Mouse (Mus musculus) liver, embryonic 16.5 days (tissue): Measurements from ENCODE around the gene Cic. TPM values are rescaled to one million over a fixed set of nuclear protein-coding genes. Genes with fewer than 3 reads are reported as not detected.

Experiments
- ATAC-seq: fragments of 200-750 bp; cut with Nextera tagmentation; 2 replicates; pipeline ENCODE4 v1.8.0; 2017; ENCODE audit warnings: low read depth, mild to moderate bottlenecking, moderate number of reproducible peaks, moderate library complexity
- H3K27ac ChIP-seq: fragments of 300-500 bp; sonication (generic); 2 replicates; pipeline ENCODE4 v1.5.1; 2014; ENCODE audit warnings: mild to moderate bottlenecking, low read length
- H3K27me3 ChIP-seq: fragments of 300-500 bp; sonication (generic); 2 replicates; pipeline ENCODE4 v1.6.1; 2014; ENCODE audit warnings: low read depth, low read length, mixed read lengths; ENCODE audit not compliant: control insufficient read depth, insufficient read depth
- H3K36me3 ChIP-seq: fragments of 300-500 bp; sonication (generic); 2 replicates; pipeline ENCODE4 v1.6.1; 2014; ENCODE audit warnings: mild to moderate bottlenecking; ENCODE audit not compliant: control insufficient read depth, insufficient read depth
- H3K4me1 ChIP-seq: fragments of 300-500 bp; sonication (generic); 2 replicates; pipeline ENCODE4 v1.6.1; 2014; ENCODE audit warnings: low read depth, low read length, mixed read lengths; ENCODE audit not compliant: control insufficient read depth
- H3K4me2 ChIP-seq: fragments of 300-500 bp; sonication (generic); 2 replicates; pipeline ENCODE4 v1.6.1; 2014; ENCODE audit warnings: low read depth, low read length, mixed read lengths
- H3K4me3 ChIP-seq: fragments of 300-500 bp; sonication (generic); 2 replicates; pipeline ENCODE4 v1.5.1; 2014; ENCODE audit warnings: low read depth, mild to moderate bottlenecking, low read length
- H3K9ac ChIP-seq: fragments of 300-500 bp; sonication (generic); 2 replicates; pipeline ENCODE4 v1.6.1; 2014; ENCODE audit warnings: low read depth, low read length
- H3K9me3 ChIP-seq: fragments of 300-500 bp; sonication (generic); replicated peaks from 2 replicates; pipeline ENCODE4 v1.6.1; 2016; ENCODE audit warnings: low read length; ENCODE audit not compliant: control insufficient read depth
- WGBS: fragments of 180-500 bp; shearing (Covaris S2); extraction: QIAGEN DNeasy Blood & Tissue Kit; methylation state at CpG from one replicate; pipeline ENCODE4 v1.1.7; 2014; ENCODE audit not compliant: insufficient replicate concordance; 5-methylcytosine and 5-hydroxymethylcytosine counted together
- polyA plus RNA-seq: library from polyadenylated mRNA; unstranded; fragments of >200 nt; fragmentation: Nextera tagmentation; extraction: Ambion mirVana; gene quantifications from 2 replicates; pipeline ENCODE4 v1.2.1, GENCODE M21; 2015

Cic gene
- polyA plus RNA-seq, 1 experiment from 2014 or later, result 9.5 TPM

DNA sequence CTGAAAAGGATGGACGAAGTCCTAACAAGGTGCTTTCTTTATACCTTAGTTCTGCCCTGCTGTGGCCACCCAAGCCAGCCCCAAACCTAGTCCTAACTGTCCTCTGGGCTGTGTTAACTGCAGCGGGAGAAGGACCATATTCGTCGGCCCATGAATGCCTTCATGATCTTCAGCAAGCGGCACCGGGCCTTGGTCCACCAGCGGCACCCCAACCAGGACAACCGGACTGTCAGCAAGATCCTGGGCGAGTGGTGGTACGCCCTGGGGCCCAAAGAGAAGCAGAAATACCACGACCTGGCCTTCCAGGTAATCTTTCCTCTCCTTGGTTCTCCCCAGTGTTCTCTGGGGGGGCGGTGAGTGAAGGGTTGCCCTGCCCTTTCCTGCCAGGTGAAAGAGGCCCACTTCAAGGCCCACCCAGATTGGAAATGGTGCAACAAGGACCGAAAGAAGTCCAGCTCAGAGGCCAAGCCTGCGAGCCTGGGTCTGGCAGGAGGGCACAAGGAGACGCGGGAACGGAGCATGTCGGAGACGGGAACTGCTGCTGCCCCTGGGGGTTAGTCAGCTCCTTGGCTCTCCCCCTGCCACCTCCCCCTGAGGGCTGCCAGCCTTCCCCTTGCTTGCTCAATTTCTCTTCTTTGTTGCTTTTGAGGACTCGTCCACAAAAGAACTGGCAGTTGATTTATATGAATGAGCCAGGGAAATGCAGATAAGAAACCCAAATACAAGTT is 18.2 kb downstream of the Cic start:
- WGBS, result 89% methylated on average over 20 of the region's 20 CpGs
- H3K36me3 ChIP-seq, result peaks cover 56% of the 10 kb centered on the region
- H3K9ac ChIP-seq, result no peak overlapping the region
- no peak overlapping the region for H3K4me2 ChIP-seq
- H3K4me1 ChIP-seq, result peaks cover 28% of the 10 kb centered on the region
- H3K27me3 ChIP-seq, result no peaks in the 10 kb centered on the region
- ATAC-seq, result no peak
- H3K27ac ChIP-seq, result no peak overlapping the region
- H3K4me3 ChIP-seq, result no peak overlapping the region
- H3K9me3 ChIP-seq, result no peaks in the 10 kb centered on the region

- H3K27me3 ChIP-seq, result no peaks in the 10 kb centered on the region
- peaks cover 17% of the 10 kb centered on the region for H3K4me1 ChIP-seq
- no peak overlapping the region for H3K4me3 ChIP-seq
- no peak for ATAC-seq
- no peak overlapping the region for H3K9ac ChIP-seq
- WGBS, result 81% methylated on average over 8 of the region's 8 CpGs
- peaks cover 68% of the 10 kb centered on the region for H3K36me3 ChIP-seq
- no peak overlapping the region for H3K4me2 ChIP-seq
- no peaks in the 10 kb centered on the region for H3K9me3 ChIP-seq
- no peak overlapping the region for H3K27ac ChIP-seq
These were observed 19.5 kb downstream of the Cic start for GRCm38 (mm10) chr7:25286989-25287388.

DNA sequence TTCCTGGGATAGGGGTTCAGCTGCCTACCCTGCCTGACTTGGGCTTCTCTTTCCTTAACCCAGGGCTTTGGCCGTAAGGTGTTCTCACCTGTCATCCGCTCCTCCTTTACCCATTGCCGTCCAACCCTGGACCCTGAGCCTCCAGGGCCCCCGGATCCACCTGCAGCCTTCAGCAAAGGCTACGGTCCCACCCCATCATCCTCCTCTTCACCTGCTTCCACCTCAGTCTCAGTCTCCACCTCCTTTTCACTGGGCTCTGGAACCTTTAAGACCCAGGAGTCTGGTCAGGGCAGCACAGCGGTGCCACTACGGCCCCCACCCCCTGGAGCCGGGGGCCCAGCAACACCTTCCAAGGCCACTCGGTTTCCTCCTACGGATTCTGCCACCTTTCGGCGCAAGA is 20.5 kb downstream of the Cic start:
- Histone ChIP-seq H3K4me1 (peaks cover 14% of the 10 kb centered on the region), H3K9me3 (no peaks in the 10 kb centered on the region), H3K4me2 (no peak overlapping the region), H3K4me3 (no peak overlapping the region), H3K9ac (no peak overlapping the region), H3K27me3 (no peaks in the 10 kb centered on the region), H3K36me3 (peaks cover 79% of the 10 kb centered on the region), H3K27ac (no peak overlapping the region)
- no peak for ATAC-seq
- WGBS, result 92% methylated on average over 12 of the region's 12 CpGs

- Histone ChIP-seq H3K9me3 (no peaks in the 10 kb centered on the region), H3K4me2 (no peak overlapping the region), H3K4me3 (no peak overlapping the region), H3K36me3 (peaks cover 83% of the 10 kb centered on the region), H3K27me3 (no peaks in the 10 kb centered on the region), H3K27ac (no peak overlapping the region), H3K9ac (no peak overlapping the region), H3K4me1 (peaks cover 7% of the 10 kb centered on the region)
- no peak for ATAC-seq
- 72% methylated on average over 3 of the region's 3 CpGs for WGBS
These were observed 21.2 kb downstream of the Cic start for GRCm38 (mm10) chr7:25288721-25289120.

DNA sequence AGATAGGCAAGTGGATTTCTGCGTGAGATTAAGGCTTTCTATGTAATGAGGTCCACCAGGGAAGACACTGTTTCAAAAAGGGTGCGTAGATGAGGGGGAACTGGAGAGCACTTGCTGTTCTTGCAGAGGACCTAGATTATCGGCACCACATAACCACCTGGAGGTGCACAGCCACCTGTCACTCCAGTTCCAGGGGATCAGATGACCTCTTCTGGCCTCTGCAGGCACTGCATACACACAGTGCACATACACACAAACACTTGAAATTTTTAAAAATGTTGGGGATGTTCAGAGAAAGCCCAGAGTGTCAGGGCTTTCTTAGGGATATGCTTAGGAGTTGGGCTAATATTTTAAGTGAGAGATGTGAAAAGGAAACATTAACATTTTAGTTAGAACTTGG is 22.4 kb downstream of the Cic start:
- WGBS, result 88% methylated on average over 3 of the region's 3 CpGs

GRCm38 (mm10) chr7:25290463-25290862 is 23.0 kb downstream of the Cic start:
- Histone ChIP-seq H3K4me1 (no peaks in the 10 kb centered on the region), H3K36me3 (peaks cover 83% of the 10 kb centered on the region), H3K9ac (no peak overlapping the region), H3K4me3 (no peak overlapping the region), H3K27me3 (no peaks in the 10 kb centered on the region), H3K4me2 (no peak overlapping the region), H3K27ac (no peak overlapping the region), H3K9me3 (no peaks in the 10 kb centered on the region)
- no peak for ATAC-seq
- 88% methylated on average over 1 of the region's 1 CpGs for WGBS

More for the DNA sequence above, 22.4 kb downstream of the Cic start:
- Histone ChIP-seq H3K9me3 (no peaks in the 10 kb centered on the region), H3K4me3 (no peak overlapping the region), H3K27ac (no peak overlapping the region), H3K27me3 (no peaks in the 10 kb centered on the region), H3K4me1 (no peaks in the 10 kb centered on the region), H3K36me3 (peaks cover 87% of the 10 kb centered on the region), H3K9ac (no peak overlapping the region), H3K4me2 (no peak overlapping the region)
- no peak for ATAC-seq

- 66% methylated on average over 2 of the region's 2 CpGs for WGBS
- H3K27ac ChIP-seq, result no peak overlapping the region
- peaks cover 78% of the 10 kb centered on the region for H3K36me3 ChIP-seq
- H3K27me3 ChIP-seq, result no peaks in the 10 kb centered on the region
- no peak overlapping the region for H3K9ac ChIP-seq
- no peaks in the 10 kb centered on the region for H3K9me3 ChIP-seq
- no peak overlapping the region for H3K4me2 ChIP-seq
- H3K4me3 ChIP-seq, result no peak overlapping the region
- ATAC-seq, result no peak
- no peaks in the 10 kb centered on the region for H3K4me1 ChIP-seq
These were observed 23.4 kb downstream of the Cic start for GRCm38 (mm10) chr7:25290911-25291310.

- 66% methylated on average over 7 of the region's 7 CpGs for WGBS
- Histone ChIP-seq H3K27me3 (no peaks in the 10 kb centered on the region), H3K4me3 (no peak overlapping the region), H3K9ac (no peak overlapping the region), H3K36me3 (peaks cover 66% of the 10 kb centered on the region), H3K27ac (no peak overlapping the region), H3K9me3 (no peaks in the 10 kb centered on the region), H3K4me1 (peaks cover 8% of the 10 kb centered on the region), H3K4me2 (no peak overlapping the region)
- no peak for ATAC-seq
These were observed 24.6 kb downstream of the Cic start for GRCm38 (mm10) chr7:25292107-25292506.

DNA sequence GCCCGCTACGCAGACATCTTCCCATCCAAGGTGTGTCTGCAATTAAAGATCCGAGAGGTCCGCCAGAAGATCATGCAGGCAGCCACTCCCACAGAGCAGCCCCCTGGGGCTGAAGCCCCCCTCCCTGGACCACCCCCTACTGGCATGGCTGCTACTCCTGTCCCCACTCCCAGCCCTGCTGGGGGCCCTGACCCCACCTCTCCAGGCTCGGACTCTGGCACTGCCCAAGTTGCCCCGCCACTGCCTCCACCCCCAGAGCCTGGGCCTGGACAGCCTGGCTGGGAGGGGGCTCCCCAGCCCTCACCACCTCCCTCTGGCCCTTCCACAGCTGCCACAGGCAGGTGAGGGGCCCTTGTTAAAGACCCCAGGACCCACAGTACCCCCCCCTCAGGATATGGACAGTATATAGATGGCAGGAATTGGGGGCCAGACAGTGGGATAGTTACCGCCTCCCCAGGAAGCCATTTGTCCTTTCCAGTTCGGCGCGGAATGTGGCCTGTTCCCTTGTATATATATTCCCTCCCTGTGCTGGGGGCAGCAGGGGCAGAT is 25.8 kb downstream of the Cic start:
- H3K4me1 ChIP-seq, result peaks cover 19% of the 10 kb centered on the region
- no peaks in the 10 kb centered on the region for H3K27me3 ChIP-seq
- no peaks in the 10 kb centered on the region for H3K9me3 ChIP-seq
- no peak overlapping the region for H3K27ac ChIP-seq
- WGBS, result 92% methylated on average over 10 of the region's 10 CpGs
- no peak overlapping the region for H3K9ac ChIP-seq
- no peak overlapping the region for H3K4me3 ChIP-seq
- no peak overlapping the region for H3K4me2 ChIP-seq
- no peak for ATAC-seq
- H3K36me3 ChIP-seq, result peaks cover 55% of the 10 kb centered on the region
